Mouse (Mus musculus): ENCODE results near the gene Ech1. TPM values are rescaled to one million over a fixed set of nuclear protein-coding genes. Genes with fewer than 3 reads are reported as not detected.

The Ech1 gene
- total RNA-seq, 4 experiments from 2014 or later, result 64.2 to 77.6 (median 67.7) TPM

DNA sequence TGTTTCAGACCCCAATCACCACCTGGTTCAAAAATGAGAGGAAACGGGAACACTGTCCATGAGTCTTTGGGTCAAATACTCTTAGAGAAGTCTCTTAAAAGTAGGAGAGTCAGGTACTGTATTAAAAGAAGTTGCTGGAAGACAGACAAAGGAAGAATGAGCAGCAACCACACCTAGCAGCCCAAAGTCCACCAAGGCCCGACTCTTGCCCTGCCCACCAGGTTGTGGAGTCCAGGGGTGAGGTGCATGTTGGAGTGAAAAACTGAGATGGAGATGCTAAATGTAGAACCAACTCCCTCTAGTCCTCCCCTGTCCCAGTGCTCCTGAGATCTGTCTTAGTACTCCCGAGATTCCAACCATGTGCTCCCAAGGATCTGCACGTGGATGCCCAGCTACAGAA, 25.6 kb downstream of the Ech1 start:
- no peak for DNase-seq (ENCODE audit: low spot score in 2 of 2)

DNA sequence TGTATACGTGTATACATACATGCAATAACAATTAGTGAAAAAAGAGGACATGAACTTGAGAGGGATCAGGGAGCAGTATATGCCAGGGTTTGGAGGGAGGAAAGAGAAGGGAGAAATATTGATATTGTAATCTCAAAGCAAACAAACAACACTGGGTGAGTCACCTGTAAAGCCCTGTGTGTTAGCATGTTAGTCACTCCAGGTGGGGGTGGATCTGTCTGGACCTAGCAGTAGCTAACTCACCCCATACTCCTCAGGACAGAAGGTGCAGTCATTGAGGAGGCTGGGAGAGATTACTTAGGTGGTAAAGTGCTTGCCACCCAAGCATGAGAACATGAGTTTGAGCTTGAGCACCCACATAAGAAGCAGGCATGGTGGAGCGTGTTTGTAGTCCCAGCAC, 34.9 kb downstream of the Ech1 start:
- DNase-seq (ENCODE audit: low spot score in 2 of 2), result no peak

DNA sequence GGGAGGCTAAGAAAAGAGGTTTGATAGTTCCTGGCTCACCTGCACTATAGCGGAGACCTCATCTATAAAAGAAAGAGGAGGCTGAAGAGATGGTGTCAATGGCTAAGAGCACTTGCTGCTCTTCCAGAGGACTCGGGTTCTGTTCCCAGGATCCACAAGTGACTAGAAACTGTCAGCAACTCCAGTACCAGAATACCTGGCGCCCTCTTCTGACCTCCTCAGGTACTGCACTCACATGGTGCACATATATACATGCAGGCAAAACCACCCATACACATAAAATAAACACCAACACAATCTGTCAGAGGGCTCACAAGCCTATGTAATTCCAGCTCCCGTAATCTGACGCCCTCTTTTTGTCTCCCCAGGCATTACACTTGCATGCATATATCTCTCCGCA, 35.9 kb downstream of the Ech1 start:
- DNase-seq (ENCODE audit: low spot score in 2 of 2), result no peak

DNA sequence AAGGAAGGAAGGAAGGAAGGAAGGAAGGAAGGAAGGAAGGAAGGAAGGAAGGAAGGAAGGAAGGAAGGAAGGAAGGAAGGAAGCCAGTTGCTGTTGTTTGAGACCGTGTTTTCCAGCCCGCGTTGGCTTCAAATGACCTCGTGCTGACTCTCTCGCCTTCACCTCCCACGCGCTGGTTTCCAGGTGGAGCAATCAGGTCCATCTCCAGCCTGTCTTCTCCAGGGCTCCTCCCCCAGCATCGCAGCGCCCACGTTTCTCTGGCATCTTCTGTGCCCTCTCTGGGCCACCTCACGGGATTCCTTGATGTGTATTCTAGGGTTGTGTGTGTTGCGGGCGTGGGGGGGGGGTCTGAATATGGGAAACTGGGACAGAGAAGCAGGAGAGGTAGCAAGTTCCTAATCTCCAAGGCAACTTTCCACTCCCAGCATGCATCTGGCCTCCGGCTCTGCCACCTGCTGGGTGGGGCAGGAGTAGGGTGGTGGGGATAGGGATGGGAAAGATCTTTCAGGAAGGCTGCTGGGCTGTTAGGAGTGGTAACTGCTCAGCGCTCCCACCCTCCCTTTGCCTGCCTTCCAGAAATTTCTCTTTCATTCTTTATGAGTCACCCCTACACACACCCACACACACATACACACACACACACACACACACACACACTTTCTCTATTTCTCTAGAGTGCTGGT, 37.9 kb downstream of the Ech1 start:
- peak in 1 of 2 experiments; percentile 38 for DNase-seq (ENCODE audit: low spot score in 2 of 2)

DNA sequence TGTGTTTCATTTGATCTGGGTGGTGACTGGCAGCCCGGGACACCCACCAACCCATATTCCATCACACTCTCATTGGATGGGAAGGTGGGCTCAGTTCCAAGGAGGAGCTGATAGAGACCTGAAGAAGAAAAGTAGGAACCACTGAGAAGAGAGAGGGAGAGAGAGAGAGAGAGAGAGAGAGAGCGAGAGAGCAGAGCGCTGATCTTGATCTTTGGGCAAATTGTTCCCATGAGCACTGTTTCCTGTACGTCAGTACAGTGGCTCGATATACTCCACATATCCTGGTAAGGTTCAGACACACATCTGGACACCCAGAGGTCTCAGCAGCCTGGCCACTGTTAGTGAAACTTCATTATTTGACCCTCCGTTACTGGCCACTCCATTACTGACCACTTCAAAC, 38.5 kb downstream of the Ech1 start, which contains the start of gene Lgals7:
Lgals7 (plus strand) TSS at position 314 of the 400 bp plus-strand sequence.
- DNase-seq (ENCODE audit: low spot score in 2 of 2), result no peak

DNA sequence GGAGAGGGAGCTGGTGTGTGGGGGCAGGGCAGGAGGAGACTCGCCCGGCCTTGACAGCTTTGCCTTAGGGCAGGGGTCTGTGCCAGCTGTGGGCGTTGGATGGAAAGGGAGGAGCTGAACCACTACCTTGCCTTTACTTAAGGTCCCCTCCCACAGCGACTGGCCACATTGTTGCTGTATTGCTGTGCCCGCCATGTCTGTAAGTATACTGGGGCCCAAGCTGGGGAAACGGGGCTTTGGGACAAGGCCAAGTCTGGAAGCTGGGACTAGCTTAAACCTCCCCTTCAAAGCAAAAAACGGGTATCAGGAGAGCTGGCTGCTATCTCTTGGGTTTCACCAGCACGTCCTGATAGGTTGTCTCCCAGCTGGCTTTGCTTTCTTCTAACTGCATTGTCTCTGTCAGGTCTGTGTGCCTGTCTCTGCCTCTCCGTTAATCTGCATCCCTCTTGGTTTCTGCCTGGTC, 39.3 kb downstream of the Ech1 start:
- no peak for DNase-seq (ENCODE audit: low spot score in 2 of 2)

- peak; percentile 63 to 64 for DNase-seq (ENCODE audit: low spot score in 2 of 2)
These were observed 40.7 kb downstream of the Ech1 start for GRCm38 (mm10) chr7:28865481-28866300.

DNA sequence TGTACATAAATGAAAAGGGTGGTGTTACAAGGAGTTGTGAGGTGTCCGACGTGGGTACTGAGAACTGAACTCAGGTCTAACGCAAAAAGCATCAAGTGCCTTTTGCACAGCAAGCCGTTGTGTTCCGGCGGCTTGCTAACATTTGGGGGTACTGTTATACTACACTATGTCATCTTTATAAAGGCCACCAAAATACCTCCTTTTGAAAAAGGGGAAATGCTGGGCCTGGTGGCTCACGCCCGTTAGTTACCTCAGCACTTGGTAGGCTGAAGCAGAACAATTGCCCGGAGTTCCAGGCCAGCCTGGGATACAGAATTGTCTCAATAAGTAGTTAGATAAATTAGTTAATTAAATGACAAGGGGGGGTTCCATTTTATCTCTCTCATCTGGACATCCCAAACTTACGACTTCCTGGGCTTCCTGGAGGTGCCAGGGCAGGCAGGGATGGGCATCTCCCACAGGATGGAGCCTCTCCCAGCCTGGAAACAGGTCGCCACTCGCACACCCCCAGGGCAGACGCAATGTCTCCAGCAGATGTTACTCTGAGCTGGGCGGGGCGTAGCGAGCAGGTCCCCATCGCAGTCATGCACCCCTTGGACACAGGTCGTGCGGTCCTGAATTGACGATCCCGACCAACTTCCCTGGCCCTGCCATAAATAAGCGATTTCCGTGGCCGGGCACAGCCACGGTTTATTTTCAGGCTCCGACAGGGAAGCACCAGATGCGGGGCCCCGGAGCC, 41.9 kb downstream of the Ech1 start:
- no peak for DNase-seq (ENCODE audit: low spot score in 2 of 2)

- peak in 1 of 2 experiments; percentile 49 for DNase-seq (ENCODE audit: low spot score in 2 of 2)
These were observed 42.7 kb downstream of the Ech1 start for GRCm38 (mm10) chr7:28867508-28868340.

GRCm38 (mm10) chr7:28870901-28871664, 46.1 kb downstream of the Ech1 start:
- no peak for DNase-seq (ENCODE audit: low spot score in 2 of 2)

- DNase-seq (ENCODE audit: low spot score in 2 of 2), result no peak
These were observed 49.5 kb downstream of the Ech1 start for GRCm38 (mm10) chr7:28874565-28874964.

GRCm38 (mm10) chr7:28876099-28876498, 51.1 kb downstream of the Ech1 start:
- DNase-seq (ENCODE audit: low spot score in 2 of 2), result no peak

- DNase-seq (ENCODE audit: low spot score in 2 of 2), result no peak
These were observed 52.1 kb downstream of the Ech1 start for GRCm38 (mm10) chr7:28877155-28877554.

- no peak for DNase-seq (ENCODE audit: low spot score in 2 of 2)
These were observed 52.8 kb downstream of the Ech1 start for GRCm38 (mm10) chr7:28877856-28878255.

GRCm38 (mm10) chr7:28879606-28880005, 54.6 kb downstream of the Ech1 start:
- no peak for DNase-seq (ENCODE audit: low spot score in 2 of 2)

DNA sequence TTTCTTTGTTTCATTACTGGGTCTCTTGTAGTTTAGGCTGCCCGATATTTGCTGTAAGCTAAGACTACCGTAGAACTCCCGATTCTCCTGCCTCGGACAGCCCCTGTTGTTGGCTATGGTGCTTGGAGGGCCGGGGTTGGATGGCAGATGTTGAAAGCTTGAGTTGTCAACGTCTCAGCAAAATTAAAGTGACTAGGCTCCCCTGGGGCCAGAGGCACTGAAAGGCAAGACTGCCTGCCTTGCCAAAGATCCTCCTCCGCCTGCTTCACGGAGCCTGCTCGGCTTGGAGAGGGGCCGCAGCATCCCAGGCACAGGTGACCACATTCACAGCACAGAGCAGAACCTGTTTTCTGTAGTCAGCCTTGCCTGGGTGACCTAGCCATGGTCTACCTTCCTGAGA, 55.5 kb downstream of the Ech1 start:
- no peak for DNase-seq (ENCODE audit: low spot score in 2 of 2)

DNA sequence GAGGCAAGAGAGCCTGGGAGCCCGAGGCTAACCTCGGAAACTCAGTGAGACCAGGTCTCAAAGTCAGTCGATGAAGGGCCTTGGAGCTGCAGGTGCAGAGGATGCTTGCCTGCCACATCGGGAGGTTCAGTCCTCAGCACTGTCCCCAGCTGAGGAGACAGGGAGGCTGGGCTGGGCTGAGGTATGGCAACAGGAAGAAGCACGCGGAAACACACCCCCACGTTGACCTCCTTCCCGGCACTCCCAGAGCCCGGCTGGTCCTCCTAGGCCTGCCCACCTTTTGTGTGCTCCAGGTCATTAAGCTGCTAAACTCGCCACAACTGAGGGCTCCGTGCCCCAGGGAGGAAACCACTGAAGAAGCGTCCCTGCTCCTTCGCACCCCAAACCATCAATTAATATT, 56.2 kb downstream of the Ech1 start, which contains the start of gene Capn12:
Capn12 (plus strand) TSS at position 224 of the 400 bp plus-strand sequence.
- DNase-seq (ENCODE audit: low spot score in 2 of 2), result no peak

Measured in layer of hippocampus, adult 8-10 months (tissue).